24 mouse cellular contexts compared by ENCODE assay signal in the genomic region with DNA sequence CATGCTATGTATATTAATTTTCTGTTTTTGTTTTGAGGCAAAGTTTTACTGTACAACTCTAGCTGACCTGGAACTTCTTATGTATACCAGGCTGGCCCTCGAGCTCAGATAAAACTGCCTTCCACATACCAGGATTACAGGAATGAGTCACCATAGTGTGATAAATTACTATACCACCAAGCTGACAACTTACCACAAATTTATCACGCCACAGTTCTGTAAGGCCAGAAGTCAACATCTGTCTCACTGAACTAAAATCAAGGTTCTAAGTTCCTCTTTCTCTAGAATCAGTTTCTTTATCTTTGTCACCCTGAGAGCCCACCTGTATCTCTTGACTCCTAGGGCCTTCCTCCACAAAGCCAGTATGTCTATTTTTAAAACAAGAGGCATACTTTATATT. TPM values are rescaled to one million over a fixed set of nuclear protein-coding genes. Genes with fewer than 3 reads are reported as not detected.
DNase-seq lines count a peak whose midpoint lies in the region; ATAC-seq and TF ChIP-seq lines count a peak whose summit lies in the region.
"Had no signal": no experiment of that assay in that cellular context is flagged by ENCODE, and none has a peak within 500 bp of the region (broad histone marks: within the 10 kb centered on the region; RNA-seq: fewer than 3 reads in every experiment).

No protein-coding gene starts in this region.

- ATAC-seq in G1E (ENCODE audit: extremely low read depth, insufficient number of reproducible peaks, low FRiP score, poor library complexity, severe bottlenecking), result peak; percentile 91
- peak; percentile 99 for ATAC-seq in hematopoietic stem cell, adult 5-6 weeks (replicated peaks in 1 of 2; ENCODE audit: insufficient read depth in 1 of 2, low FRiP score in 2 of 2, low TSS enrichment in 1 of 2, low read depth in 1 of 2, poor library complexity in 2 of 2, severe bottlenecking in 2 of 2)
- ATAC-seq in midbrain, embryonic 15.5 days (replicated peaks), result no peak
- ATAC-seq: activated CD4-positive, CD25-positive, alpha-beta regulatory T cell, adult 4 months; forebrain, embryonic 13.5 days; hindbrain, postnatal 0 days had no signal

- no peak for TF ChIP-seq CTCF in G1E (IDR thresholded peaks at IDR 0.05; ENCODE audit: low read depth, low read length)

- peaks cover 6% of the 10 kb centered on the region for H3K9me3 ChIP-seq in G1E (replicated peaks)
- no peaks in the 10 kb centered on the region for H3K9me3 ChIP-seq in midbrain, embryonic 15.5 days
- H3K9me3 ChIP-seq: forebrain, embryonic 13.5 days; heart, embryonic 10.5 days; limb, embryonic 10.5 days; liver, embryonic 15.5 days; lung, embryonic 15.5 days; midbrain, embryonic 10.5 days had no signal

- H3K9ac ChIP-seq in midbrain, embryonic 15.5 days, result no peak overlapping the region
- H3K9ac ChIP-seq: forebrain, embryonic 13.5 days; liver, embryonic 15.5 days; lung, embryonic 15.5 days had no signal

- peaks cover 17% of the 10 kb centered on the region for H3K4me1 ChIP-seq in G1E (ENCODE audit: insufficient read depth, low read depth, low read length)
- H3K4me1 ChIP-seq in midbrain, embryonic 15.5 days, result no peaks in the 10 kb centered on the region
- H3K4me1 ChIP-seq: forebrain, embryonic 13.5 days; heart, embryonic 10.5 days; hindbrain, embryonic 10.5 days; limb, embryonic 10.5 days; liver, embryonic 15.5 days; lung, embryonic 15.5 days; midbrain, embryonic 10.5 days had no signal

- no peaks in the 10 kb centered on the region for H3K36me3 ChIP-seq in G1E (replicated peaks)
- H3K36me3 ChIP-seq in splenic B cell, adult 2 months (ENCODE audit: control insufficient read depth, insufficient read depth, low read length, poor library complexity, severe bottlenecking), result no peaks in the 10 kb centered on the region
- no peaks in the 10 kb centered on the region for H3K36me3 ChIP-seq in midbrain, embryonic 15.5 days (replicated peaks)
- H3K36me3 ChIP-seq: heart, embryonic 10.5 days; hindbrain, embryonic 10.5 days; limb, embryonic 10.5 days; liver, embryonic 15.5 days; lung, embryonic 15.5 days; midbrain, embryonic 10.5 days had no signal

- H3K4me2 ChIP-seq in midbrain, embryonic 15.5 days, result no peak overlapping the region
- H3K4me2 ChIP-seq: forebrain, embryonic 13.5 days; liver, embryonic 15.5 days; lung, embryonic 15.5 days had no signal

- H3K27ac ChIP-seq in midbrain, embryonic 15.5 days, result no peak overlapping the region
- H3K27ac ChIP-seq: forebrain, embryonic 13.5 days; heart, embryonic 10.5 days; hindbrain, embryonic 10.5 days; hindbrain, postnatal 0 days; limb, embryonic 10.5 days; liver, embryonic 15.5 days; lung, embryonic 15.5 days; midbrain, embryonic 10.5 days had no signal

- DNase-seq in 3T3-L1 (ENCODE audit: low read depth, low spot score) (peak; percentile 85), G1E (ENCODE audit: low spot score) (peak; percentile 23)
- DNase-seq in splenic B cell, adult 2 months (ENCODE audit: low read depth, low spot score), result peak; percentile 32
- DNase-seq in spleen, postnatal 14 days (ENCODE audit: low spot score in 2 of 2), result no peak
- no peak for DNase-seq in right cerebral cortex, postnatal 36 days (ENCODE audit: low spot score in 2 of 2)
- DNase-seq: adrenal gland, adult 8-10 months; cerebellum, adult 2 months; cerebellum, postnatal 36 days; kidney, adult 18-20 months; kidney, postnatal 4 days; liver; lung, postnatal 36 days; thymus, postnatal 36 days had no signal

- H3K4me3 ChIP-seq in G1E (ENCODE audit: low read depth, low read length), result no peak overlapping the region
- no peak overlapping the region for H3K4me3 ChIP-seq in midbrain, embryonic 15.5 days
- H3K4me3 ChIP-seq: forebrain, embryonic 13.5 days; heart, embryonic 10.5 days; hindbrain, embryonic 10.5 days; limb, embryonic 10.5 days; liver, embryonic 15.5 days; lung, embryonic 15.5 days; midbrain, embryonic 10.5 days had no signal

- peaks cover 7% of the 10 kb centered on the region; the same call in 1 of the 2 replicates for H3K27me3 ChIP-seq in G1E (ENCODE audit: insufficient read depth, low read length)
- no peaks in the 10 kb centered on the region for H3K27me3 ChIP-seq in splenic B cell, adult 2 months (ENCODE audit: control insufficient read depth, insufficient read depth, low read length, poor library complexity, severe bottlenecking)
- H3K27me3 ChIP-seq in midbrain, embryonic 15.5 days (replicated peaks), result no peaks in the 10 kb centered on the region
- H3K27me3 ChIP-seq: forebrain, embryonic 13.5 days; liver, embryonic 15.5 days; lung, embryonic 15.5 days had no signal

- WGBS in midbrain, embryonic 15.5 days, result 85% methylated on average over 2 of the region's 2 CpGs

RNA-seq across cellular contexts. Expression of a gene that starts 9.0 kb away (rescaled TPM):
- total RNA-seq in G1E (2014; fragmentation: Nextera tagmentation), result 251 and 255 TPM in 2 replicates
- 164 and 193 TPM in 2 replicates for total RNA-seq in G1E (2017)
- polyA plus RNA-seq in G1E (2012), result 77.4 and 89.7 TPM in 2 replicates
- total RNA-seq in hematopoietic stem cell, adult 5-6 weeks (2017), result 270 and 300 TPM in 2 replicates
- 54.7 and 55.0 TPM in 2 replicates for polyA plus RNA-seq in midbrain, embryonic 15.5 days (2015; fragmentation: Nextera tagmentation; extraction: Ambion mirVana)

RNA-seq across cellular contexts. Expression of a gene that starts 45.0 kb away (rescaled TPM):
- total RNA-seq in G1E (2014; fragmentation: Nextera tagmentation) (0.24 TPM in 1 of 2 replicates, not detected in the other), G1E (2017) (0.11 and 0.12 TPM in 2 replicates)
- 0.01 TPM in 1 of 2 replicates, not detected in the other for polyA plus RNA-seq in G1E (2012)
- 0.35 and 1.1 TPM in 2 replicates for total RNA-seq in hematopoietic stem cell, adult 5-6 weeks (2017)
- polyA plus RNA-seq in midbrain, embryonic 15.5 days (2015; fragmentation: Nextera tagmentation; extraction: Ambion mirVana), result 3.2 and 3.6 TPM in 2 replicates

Comparison
In these comparisons a context has a peak if more than half of its experiments do, and no peak if none do; other contexts are left out.
1. DNase-seq: peak in 3T3-L1 (single experiment), G1E (single experiment) and splenic B cell, adult 2 months (single experiment); none in spleen, postnatal 14 days (0 of 2) and right cerebral cortex, postnatal 36 days (0 of 2).